Mouse (Mus musculus) cortical plate, adult 2 months (tissue): ENCODE measurements around the gene Tspoap1. TPM values are rescaled to one million over a fixed set of nuclear protein-coding genes. Genes with fewer than 3 reads are reported as not detected.

ENCODE experiments used
- H3K27ac ChIP-seq: fragments of 200-500 bp; 2 replicates; pipeline ENCODE4 v1.5.1; 2012; ENCODE audit warnings: low read length, control low read depth, inconsistent platforms; ENCODE audit not compliant: insufficient read depth
- H3K4me1 ChIP-seq: fragments of 200-500 bp; 2 replicates; pipeline ENCODE4 v1.6.1; 2011; ENCODE audit warnings: low read length; ENCODE audit not compliant: control insufficient read depth, insufficient read depth
- H3K4me3 ChIP-seq: fragments of 200-500 bp; 2 replicates; pipeline ENCODE4 v1.5.1; 2011; ENCODE audit warnings: mild to moderate bottlenecking, low read length, control low read depth; ENCODE audit not compliant: insufficient read depth
- CTCF ChIP-seq: fragments of 200-500 bp; IDR thresholded peaks from 2 replicates; pipeline ENCODE4 v1.5.1; 2011; ENCODE audit warnings: mild to moderate bottlenecking, control low read depth, low read length; ENCODE audit not compliant: insufficient read depth; ENCODE audit errors: extremely low read depth
- POLR2A ChIP-seq: fragments of 200-500 bp; IDR thresholded peaks from 2 replicates; pipeline ENCODE4 v1.6.1; 2011; ENCODE audit warnings: mild to moderate bottlenecking, low read length, control low read depth; ENCODE audit not compliant: insufficient read depth; ENCODE audit errors: extremely low read depth
- polyA plus RNA-seq: library from polyadenylated mRNA; depleted of rRNA; stranded (reverse); fragments of >200 nt; gene quantifications from 2 replicates; pipeline ENCODE4 v1.2.3, GENCODE M21; 2012

The Tspoap1 gene
- polyA plus RNA-seq, 1 experiment: 269 TPM

DNA sequence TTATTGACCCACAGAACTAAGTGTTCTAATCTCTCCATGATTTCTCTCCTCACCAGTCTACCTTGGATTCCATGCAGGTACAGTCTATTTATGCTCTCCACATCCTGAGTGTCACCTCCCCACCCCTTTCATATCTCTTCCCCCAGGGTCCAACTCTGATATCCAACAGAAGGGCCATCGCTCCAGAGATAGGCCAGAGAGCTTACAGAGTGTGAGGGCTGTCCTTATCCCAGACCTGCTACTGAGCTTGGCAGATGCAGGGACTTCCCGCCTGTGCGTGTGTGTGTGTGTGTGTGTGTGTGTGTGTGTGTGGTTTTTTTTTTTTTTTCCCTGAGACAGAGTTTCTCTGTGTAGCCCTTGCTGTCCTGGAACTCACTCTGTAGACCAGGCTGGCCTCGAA lies 8.4 kb downstream of the Tspoap1 start:
- TF ChIP-seq POLR2A: no peak
- TF ChIP-seq CTCF: no peak
- Histone ChIP-seq H3K4me3 (no peak overlapping the region), H3K4me1 (peaks cover 2% of the 10 kb centered on the region; the same call in 1 of the 2 replicates), H3K27ac (no peak overlapping the region)

GRCm38 (mm10) chr11:87770989-87771388 lies 10.6 kb downstream of the Tspoap1 start:
- peak; percentile 86 for TF ChIP-seq CTCF
- TF ChIP-seq POLR2A: no peak
- Histone ChIP-seq H3K4me1 (no peaks in the 10 kb centered on the region), H3K4me3 (no peak overlapping the region), H3K27ac (no peak overlapping the region)

DNA sequence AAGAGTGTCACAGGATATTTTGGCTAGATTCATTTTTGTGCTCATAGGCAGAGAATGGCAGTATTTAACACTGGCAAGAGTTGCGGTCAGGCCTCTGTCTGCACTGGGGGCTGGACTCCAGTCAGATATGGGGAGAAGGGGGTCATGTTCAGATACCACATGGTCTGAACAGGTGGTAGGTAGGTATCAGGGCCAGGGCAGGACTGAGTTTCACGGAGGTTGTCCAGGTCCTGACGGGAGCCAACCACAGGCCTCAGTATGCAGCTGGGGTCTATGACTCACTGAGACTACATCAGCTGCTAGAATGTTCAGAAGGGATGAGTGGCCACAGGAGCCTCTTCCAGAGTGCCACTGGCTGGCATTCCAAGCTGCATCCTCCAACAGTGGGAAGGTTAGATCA lies 12.0 kb downstream of the Tspoap1 start:
- Histone ChIP-seq H3K4me3 (no peak overlapping the region), H3K27ac (no peak overlapping the region), H3K4me1 (no peaks in the 10 kb centered on the region)
- TF ChIP-seq POLR2A (no peak), CTCF (no peak)

DNA sequence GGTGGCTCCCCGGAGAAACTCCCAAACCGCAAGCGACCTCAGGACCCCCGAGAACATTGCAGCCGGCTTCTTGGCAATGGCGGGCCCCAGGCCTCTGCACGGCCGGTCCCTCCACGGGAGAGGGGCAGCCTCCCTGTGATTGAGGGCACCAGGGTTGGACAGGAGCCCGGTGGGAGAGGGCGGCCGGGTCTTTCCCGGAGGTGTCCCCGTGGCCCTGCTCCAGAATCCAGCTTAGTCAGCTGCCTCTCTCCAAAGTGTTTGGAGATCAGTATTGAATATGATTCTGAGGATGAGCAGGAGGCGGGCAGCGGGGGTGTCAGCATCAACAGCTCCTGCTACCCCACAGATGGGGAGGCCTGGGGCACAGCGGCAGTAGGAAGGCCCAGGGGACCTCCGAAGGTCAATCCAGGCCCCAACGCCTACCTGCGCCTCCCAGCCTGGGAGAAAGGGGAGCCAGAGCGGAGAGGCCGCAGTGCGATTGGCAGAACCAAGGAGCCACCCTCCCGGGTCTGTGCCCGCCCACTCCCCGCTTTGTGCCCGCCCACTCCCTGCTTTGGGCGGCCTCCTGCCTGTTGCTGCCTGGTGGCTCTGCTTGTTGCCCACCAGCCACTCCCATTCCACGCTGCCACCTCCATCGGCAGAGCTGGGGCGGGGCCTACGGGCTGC lies 17.9 kb downstream of the Tspoap1 start:
- TF ChIP-seq POLR2A (no peak), CTCF (no peak)
- Histone ChIP-seq H3K27ac (no peak overlapping the region), H3K4me3 (no peak overlapping the region), H3K4me1 (0 out of 2 replicates have a peak, but pooled peaks cover 1% of the 10 kb centered on the region)

- Histone ChIP-seq H3K4me1 (0 out of 2 replicates have a peak, but pooled peaks cover 1% of the 10 kb centered on the region), H3K27ac (no peak overlapping the region), H3K4me3 (no peak overlapping the region)
- TF ChIP-seq POLR2A (no peak), CTCF (no peak)
These were observed 18.6 kb downstream of the Tspoap1 start for GRCm38 (mm10) chr11:87778915-87779314.

DNA sequence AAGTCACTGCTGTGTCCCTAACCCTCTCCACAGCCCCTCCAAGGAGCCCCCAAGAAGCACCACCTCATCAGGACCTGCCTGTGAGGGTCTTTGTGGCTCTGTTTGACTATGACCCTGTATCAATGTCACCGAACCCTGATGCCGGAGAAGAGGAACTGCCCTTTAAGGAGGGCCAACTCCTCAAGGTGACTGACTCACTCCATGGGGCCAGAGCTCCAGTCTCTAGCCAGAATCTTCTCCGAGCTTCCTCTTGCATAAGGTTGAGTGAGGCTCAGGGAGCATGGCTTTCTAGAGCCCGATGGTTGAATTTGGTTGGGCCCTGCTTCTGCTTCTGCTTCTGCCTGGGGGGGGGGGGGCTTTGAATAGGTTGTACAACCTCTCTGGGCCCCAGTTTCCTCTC lies 19.1 kb downstream of the Tspoap1 start:
- H3K4me1 ChIP-seq: 0 out of 2 replicates have a peak, but pooled peaks cover 1% of the 10 kb centered on the region
- no peak overlapping the region for H3K4me3 ChIP-seq
- H3K27ac ChIP-seq: no peak overlapping the region
- no peak for TF ChIP-seq POLR2A
- no peak for TF ChIP-seq CTCF

- Histone ChIP-seq H3K4me1 (0 out of 2 replicates have a peak, but pooled peaks cover 1% of the 10 kb centered on the region), H3K27ac (no peak overlapping the region), H3K4me3 (no peak overlapping the region)
- TF ChIP-seq CTCF (no peak), POLR2A (no peak)
These were observed 19.8 kb downstream of the Tspoap1 start for GRCm38 (mm10) chr11:87780130-87780529.

- TF ChIP-seq POLR2A: no peak
- no peak for TF ChIP-seq CTCF
- H3K4me3 ChIP-seq: no peak overlapping the region
These were observed 29.7 kb downstream of the Tspoap1 start for GRCm38 (mm10) chr11:87790088-87790487.

DNA sequence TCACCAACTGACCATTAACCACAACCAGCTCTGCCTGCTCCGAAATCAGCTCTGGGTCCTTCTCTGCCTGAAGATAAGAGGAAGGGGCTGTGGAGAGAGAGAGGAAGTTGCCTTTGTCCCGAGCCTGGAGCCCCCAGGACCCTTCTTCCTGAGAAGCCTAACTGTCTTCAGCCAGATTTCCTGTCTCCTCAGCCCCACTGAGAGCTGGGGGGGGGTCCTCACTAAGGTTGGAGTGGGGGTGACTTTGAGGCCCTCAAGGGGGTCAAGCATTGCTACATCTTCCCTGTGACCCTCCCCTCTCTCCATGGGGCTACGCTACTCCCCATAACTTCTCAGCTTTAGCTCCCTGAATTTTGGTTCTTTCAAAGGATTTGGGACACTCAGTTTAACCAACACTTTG lies 33.1 kb downstream of the Tspoap1 start, which contains the start of gene Mpo:
TSS of gene Mpo (plus strand) at position 122 of the 400 bp plus-strand sequence.
- H3K4me1 ChIP-seq: no peaks in the 10 kb centered on the region
- no peak within 1 kb of the TSS for H3K27ac ChIP-seq
- no peak within 1 kb of the TSS for H3K4me3 ChIP-seq
- TF ChIP-seq POLR2A: no peak
- TF ChIP-seq CTCF: no peak

More at GRCm38 (mm10) chr11:87790088-87790487, 29.7 kb downstream of the Tspoap1 start:
- no peaks in the 10 kb centered on the region for H3K4me1 ChIP-seq
- no peak overlapping the region for H3K27ac ChIP-seq

GRCm38 (mm10) chr11:87801711-87802275 lies 41.5 kb downstream of the Tspoap1 start:
- H3K27ac ChIP-seq: no peak overlapping the region
- no peaks in the 10 kb centered on the region for H3K4me1 ChIP-seq
- TF ChIP-seq CTCF: no peak
- no peak for TF ChIP-seq POLR2A
- H3K4me3 ChIP-seq: no peak overlapping the region
